Mouse (Mus musculus): Measurements from ENCODE around the gene 4930404N11Rik.

Gene 4930404N11Rik

GRCm38 (mm10) chr10:81354738-81355477 is 10.7 kb downstream of the 4930404N11Rik start:
- no peak for DNase-seq (ENCODE audit: low read depth, low spot score)

- no peak for DNase-seq (ENCODE audit: low read depth, low spot score)
Observed at GRCm38 (mm10) chr10:81351678-81352291, 13.8 kb downstream of the 4930404N11Rik start.

- peak; percentile 98 for DNase-seq (ENCODE audit: low read depth, low spot score)
Observed at GRCm38 (mm10) chr10:81350351-81351063, 15.1 kb downstream of the 4930404N11Rik start, which contains the start of gene Hmg20b. Gene Hmg20b, minus strand, starts transcription at chr10:81350480.

GRCm38 (mm10) chr10:81349961-81350350 is 15.7 kb downstream of the 4930404N11Rik start:
- no peak for DNase-seq (ENCODE audit: low read depth, low spot score)

- no peak for DNase-seq (ENCODE audit: low read depth, low spot score)
Observed at GRCm38 (mm10) chr10:81349146-81349545, 16.5 kb downstream of the 4930404N11Rik start.

GRCm38 (mm10) chr10:81346453-81347067 is 19.1 kb downstream of the 4930404N11Rik start:
- peak; percentile 67 for DNase-seq (ENCODE audit: low read depth, low spot score)

GRCm38 (mm10) chr10:81345162-81345534 is 20.5 kb downstream of the 4930404N11Rik start:
- no peak for DNase-seq (ENCODE audit: low read depth, low spot score)

GRCm38 (mm10) chr10:81344421-81345161 is 21.0 kb downstream of the 4930404N11Rik start:
- DNase-seq (ENCODE audit: low read depth, low spot score): no peak

- no peak for DNase-seq (ENCODE audit: low read depth, low spot score)
Observed at GRCm38 (mm10) chr10:81342686-81343505, 22.7 kb downstream of the 4930404N11Rik start, which contains the start of gene Gipc3. Gene Gipc3, minus strand, starts transcription at chr10:81343266.

GRCm38 (mm10) chr10:81341333-81341949 is 24.2 kb downstream of the 4930404N11Rik start:
- no peak for DNase-seq (ENCODE audit: low read depth, low spot score)

GRCm38 (mm10) chr10:81340551-81341332 is 24.9 kb downstream of the 4930404N11Rik start:
- no peak for DNase-seq (ENCODE audit: low read depth, low spot score)

GRCm38 (mm10) chr10:81336558-81336957 is 29.1 kb downstream of the 4930404N11Rik start:
- DNase-seq (ENCODE audit: low read depth, low spot score): no peak

- no peak for DNase-seq (ENCODE audit: low read depth, low spot score)
Observed at GRCm38 (mm10) chr10:81335393-81336340, 29.9 kb downstream of the 4930404N11Rik start.

- DNase-seq (ENCODE audit: low read depth, low spot score): no peak
Observed at GRCm38 (mm10) chr10:81334324-81334723, 31.3 kb downstream of the 4930404N11Rik start.

- no peak for DNase-seq (ENCODE audit: low read depth, low spot score)
Observed at GRCm38 (mm10) chr10:81332277-81332676, 33.3 kb downstream of the 4930404N11Rik start.

- no peak for DNase-seq (ENCODE audit: low read depth, low spot score)
Observed at GRCm38 (mm10) chr10:81330007-81330406, 35.6 kb downstream of the 4930404N11Rik start.

- no peak for DNase-seq (ENCODE audit: low read depth, low spot score)
Observed at GRCm38 (mm10) chr10:81329194-81329975, 36.2 kb downstream of the 4930404N11Rik start.

Measured in forelimb bud, embryonic 11.5 days (tissue).